Mouse (Mus musculus) spleen, adult 2 months (tissue): ENCODE data around the gene Ccl22. TPM values are rescaled to one million over a fixed set of nuclear protein-coding genes. Genes with fewer than 3 reads are reported as not detected.

Source experiments
- DNase-seq, 2 experiments: peaks; one replicate each; pipeline versions ENCODE4 v3.0.0 to v3.0.0-alpha.2; 2012 to 2021; ENCODE audit warnings: low spot score in 2 of 2, low read depth in 1 of 2
- H3K27ac ChIP-seq: fragments of 200-500 bp; 2 replicates; pipeline ENCODE4 v1.5.1; 2012; ENCODE audit warnings: low read length, inconsistent platforms; ENCODE audit not compliant: insufficient read depth
- H3K27me3 ChIP-seq: fragments of 200-500 bp; 2 replicates; pipeline ENCODE4 v1.6.1; 2012; ENCODE audit warnings: mild to moderate bottlenecking, moderate library complexity, low read length, inconsistent platforms; ENCODE audit not compliant: control insufficient read depth, insufficient read depth
- H3K36me3 ChIP-seq: fragments of 200-500 bp; 2 replicates; pipeline ENCODE4 v1.6.1; 2012; ENCODE audit warnings: mild to moderate bottlenecking, low read length, inconsistent platforms; ENCODE audit not compliant: control insufficient read depth, insufficient read depth
- H3K4me1 ChIP-seq: fragments of 200-500 bp; 2 replicates; pipeline ENCODE4 v1.6.1; 2011; ENCODE audit warnings: inconsistent platforms; ENCODE audit not compliant: control insufficient read depth, insufficient read depth, insufficient read length
- H3K4me3 ChIP-seq: fragments of 200-500 bp; 2 replicates; pipeline ENCODE4 v1.5.1; 2011; ENCODE audit warnings: mild to moderate bottlenecking, inconsistent platforms; ENCODE audit not compliant: insufficient read depth, insufficient read length; ENCODE audit errors: extremely low read depth
- CTCF ChIP-seq: fragments of 200-500 bp; IDR thresholded peaks from 2 replicates; pipeline ENCODE4 v1.5.1; 2011; ENCODE audit warnings: mild to moderate bottlenecking, inconsistent platforms; ENCODE audit not compliant: insufficient read depth, insufficient read length, insufficient replicate concordance; ENCODE audit errors: extremely low read depth
- POLR2A ChIP-seq: fragments of 200-500 bp; IDR thresholded peaks from 2 replicates; pipeline ENCODE4 v1.6.1; 2011; ENCODE audit warnings: low read depth, low read length, inconsistent platforms
- WGBS: fragments of 180-500 bp; shearing (Covaris S2); methylation state at CpG from one replicate; pipeline ENCODE4 v1.1.7; 2018; 5-methylcytosine and 5-hydroxymethylcytosine counted together
- polyA plus RNA-seq: library from polyadenylated mRNA; depleted of rRNA; stranded (reverse); fragments of >200 nt; gene quantifications from 2 replicates; pipeline ENCODE4 v1.2.3, GENCODE M21; 2012

Gene Ccl22
- polyA plus RNA-seq, 1 experiment: 5.8 TPM

GRCm38 (mm10) chr8:94734735-94735350, 10.5 kb upstream of the Ccl22 start:
- Histone ChIP-seq H3K27ac (peak overlapping the region; percentile 50; the same call in 1 of the 2 replicates), H3K36me3 (no peaks in the 10 kb centered on the region), H3K27me3 (no peaks in the 10 kb centered on the region), H3K4me3 (no peak overlapping the region), H3K4me1 (peaks cover 10% of the 10 kb centered on the region)
- 88% methylated on average over 7 of the region's 7 CpGs for WGBS
- DNase-seq: no peak
- TF ChIP-seq POLR2A: no peak

DNA sequence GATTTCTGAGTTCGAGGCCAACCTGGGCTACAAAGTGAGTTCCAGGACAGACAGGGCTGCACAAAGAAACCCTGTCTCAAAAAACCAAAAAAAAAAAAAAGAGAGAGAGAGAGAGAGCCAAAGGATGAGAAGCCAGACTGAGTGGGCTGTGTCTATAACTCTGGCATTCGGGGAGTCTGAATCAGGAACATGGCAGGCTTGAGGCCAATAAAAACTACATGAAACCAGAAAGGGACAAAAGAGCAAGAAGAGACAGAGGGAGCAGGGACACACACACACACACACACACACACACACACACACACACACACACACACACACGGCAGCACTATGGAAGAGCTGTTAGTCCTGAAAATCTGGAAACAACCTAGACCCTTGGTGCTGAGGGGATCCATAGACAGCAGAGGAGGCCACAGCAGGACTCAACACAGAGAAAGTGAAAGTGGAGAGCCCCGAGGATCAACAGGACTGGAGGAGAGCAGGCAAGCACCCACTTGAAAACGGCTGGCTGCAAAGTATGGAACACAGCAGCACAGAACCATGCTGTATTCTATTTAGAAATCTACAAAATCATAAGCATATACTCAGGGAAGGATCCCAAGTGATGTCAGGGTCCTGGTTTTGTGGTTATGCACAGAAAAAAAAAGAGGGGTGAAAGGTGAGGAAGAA, 9.8 kb upstream of the Ccl22 start:
- Histone ChIP-seq H3K4me1 (peaks cover 10% of the 10 kb centered on the region), H3K27me3 (no peaks in the 10 kb centered on the region), H3K27ac (peak overlapping the region; percentile 23; the same call in 1 of the 2 replicates), H3K36me3 (no peaks in the 10 kb centered on the region), H3K4me3 (no peak overlapping the region)
- no peak for TF ChIP-seq CTCF
- TF ChIP-seq POLR2A: no peak
- WGBS: 47% methylated on average over 5 of the region's 5 CpGs
- DNase-seq: no peak

GRCm38 (mm10) chr8:94739829-94740228, 5.6 kb upstream of the Ccl22 start:
- H3K4me1 ChIP-seq: peaks cover 3% of the 10 kb centered on the region
- TF ChIP-seq POLR2A: no peak
- no peak for TF ChIP-seq CTCF
- 47% methylated on average over 6 of the region's 6 CpGs for WGBS

GRCm38 (mm10) chr8:94740591-94740990, 4.8 kb upstream of the Ccl22 start:
- 91% methylated on average over 3 of the region's 3 CpGs for WGBS
- Histone ChIP-seq H3K36me3 (no peaks in the 10 kb centered on the region), H3K4me3 (no peak overlapping the region)

More at GRCm38 (mm10) chr8:94739829-94740228, 5.6 kb upstream of the Ccl22 start:
- H3K36me3 ChIP-seq: no peaks in the 10 kb centered on the region
- H3K4me3 ChIP-seq: no peak overlapping the region
- H3K27me3 ChIP-seq: no peaks in the 10 kb centered on the region
- DNase-seq: peak; percentile 21 to 33
- no peak overlapping the region for H3K27ac ChIP-seq

GRCm38 (mm10) chr8:94741726-94742125, 3.7 kb upstream of the Ccl22 start:
- no peak overlapping the region for H3K4me3 ChIP-seq
- 86% methylated on average over 4 of the region's 4 CpGs for WGBS
- H3K4me1 ChIP-seq: no peaks in the 10 kb centered on the region
- no peaks in the 10 kb centered on the region for H3K36me3 ChIP-seq
- H3K27ac ChIP-seq: no peak overlapping the region
- TF ChIP-seq CTCF (no peak), POLR2A (no peak)
- DNase-seq: no peak
- H3K27me3 ChIP-seq: no peaks in the 10 kb centered on the region

More at GRCm38 (mm10) chr8:94740591-94740990, 4.8 kb upstream of the Ccl22 start:
- no peak for TF ChIP-seq POLR2A
- no peak for TF ChIP-seq CTCF
- no peak for DNase-seq
- no peaks in the 10 kb centered on the region; the same call in none of the 2 replicates for H3K4me1 ChIP-seq
- no peak overlapping the region for H3K27ac ChIP-seq
- no peaks in the 10 kb centered on the region for H3K27me3 ChIP-seq

DNA sequence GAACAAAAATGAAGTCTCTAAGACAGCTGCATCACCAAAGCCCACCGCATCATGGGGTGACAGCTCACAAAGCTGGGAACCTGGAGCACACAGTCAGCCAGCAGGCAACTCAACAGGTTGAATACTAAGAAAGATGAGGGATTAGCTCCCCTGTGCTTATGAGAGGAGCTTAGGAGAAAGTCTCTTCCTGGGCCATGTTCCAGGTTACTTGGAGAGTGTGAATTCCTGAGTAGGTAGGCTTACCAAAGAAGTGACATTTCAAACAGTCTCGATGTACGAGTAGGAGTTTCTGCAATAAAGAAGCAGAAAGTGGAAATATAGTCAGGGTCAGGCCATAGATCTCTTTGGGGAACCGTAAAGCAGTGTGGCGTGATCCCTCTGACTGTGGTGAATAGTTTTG, 906 bp upstream of the Ccl22 start:
- no peak for DNase-seq
- no peak for TF ChIP-seq CTCF
- H3K4me3 ChIP-seq: no peak overlapping the region
- no peaks in the 10 kb centered on the region for H3K4me1 ChIP-seq
- H3K36me3 ChIP-seq: no peaks in the 10 kb centered on the region
- H3K27ac ChIP-seq: no peak overlapping the region
- no peaks in the 10 kb centered on the region for H3K27me3 ChIP-seq
- WGBS: 95% methylated on average over 5 of the region's 5 CpGs

DNA sequence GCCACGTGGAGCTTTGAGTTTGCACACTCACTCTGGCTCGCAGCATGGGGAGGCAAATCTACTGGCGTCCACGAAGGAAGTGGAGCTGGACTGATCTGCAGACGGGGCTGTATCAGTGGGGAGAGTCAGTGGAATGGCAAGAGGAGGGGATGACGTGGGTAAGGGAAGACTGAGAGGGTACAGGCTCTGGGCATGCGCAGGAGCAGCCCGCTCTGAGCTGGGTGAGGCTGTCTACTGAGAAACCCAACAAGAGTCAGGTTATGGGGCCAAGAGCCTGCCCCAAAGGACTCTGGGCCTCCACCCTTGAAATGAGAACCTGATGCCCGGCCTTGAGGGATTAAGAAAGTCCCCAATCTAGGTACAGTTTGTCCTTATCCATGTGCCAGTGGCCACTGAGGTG, 418 bp upstream of the Ccl22 start:
- no peaks in the 10 kb centered on the region for H3K36me3 ChIP-seq
- 84% methylated on average over 9 of the region's 9 CpGs for WGBS
- DNase-seq: no peak
- no peak for TF ChIP-seq CTCF
- TF ChIP-seq POLR2A: no peak
- H3K4me1 ChIP-seq: no peaks in the 10 kb centered on the region
- no peak overlapping the region for H3K27ac ChIP-seq
- H3K27me3 ChIP-seq: no peaks in the 10 kb centered on the region
- no peak overlapping the region for H3K4me3 ChIP-seq
